Mouse (Mus musculus) limb, embryonic 14.5 days (tissue): Measurements from ENCODE around the gene Ngef. TPM values are rescaled to one million over a fixed set of nuclear protein-coding genes. Genes with fewer than 3 reads are reported as not detected.
A peak's percentile ranks its signal among the peaks of the same experiment; 100 is the strongest.

ENCODE experiments used
- ATAC-seq: fragments of 200-750 bp; cut with Nextera tagmentation; 2 replicates; pipeline ENCODE4 v1.8.0; 2017; ENCODE audit warnings: low read depth, moderate number of reproducible peaks, moderate TSS enrichment; ENCODE audit not compliant: low FRiP score
- DNase-seq: peaks from one replicate; pipeline ENCODE4 v3.0.0-alpha.2; 2015; ENCODE audit warnings: low spot score
- H3K27ac ChIP-seq: fragments of 300-500 bp; sonication (generic); replicated peaks from 2 replicates; pipeline ENCODE4 v1.5.1; 2014; ENCODE audit warnings: low read depth, mild to moderate bottlenecking, low read length, moderate library complexity, mixed read lengths
- H3K27me3 ChIP-seq: fragments of 300-500 bp; sonication (generic); 2 replicates; pipeline ENCODE4 v1.6.1; 2014; ENCODE audit warnings: low read length, mixed read lengths; ENCODE audit not compliant: control insufficient read depth, insufficient read depth
- H3K36me3 ChIP-seq: fragments of 300-500 bp; sonication (generic); 2 replicates; pipeline ENCODE4 v1.6.1; 2014; ENCODE audit warnings: mild to moderate bottlenecking, low read length, moderate library complexity, mixed read lengths; ENCODE audit not compliant: control insufficient read depth, insufficient read depth
- H3K4me1 ChIP-seq: fragments of 300-500 bp; sonication (generic); 2 replicates; pipeline ENCODE4 v1.6.1; 2014; ENCODE audit warnings: antibody characterized with exemption, low read length, mixed read lengths; ENCODE audit not compliant: control insufficient read depth, insufficient read depth
- H3K4me2 ChIP-seq: fragments of 300-500 bp; sonication (generic); replicated peaks from 2 replicates; pipeline ENCODE4 v1.6.1; 2014; ENCODE audit warnings: low read depth, mild to moderate bottlenecking, low read length, moderate library complexity; ENCODE audit not compliant: severe bottlenecking
- H3K4me3 ChIP-seq: fragments of 300-500 bp; sonication (generic); replicated peaks from 2 replicates; pipeline ENCODE4 v1.5.1; 2014; ENCODE audit warnings: low read length
- H3K9ac ChIP-seq: fragments of 300-500 bp; sonication (generic); 2 replicates; pipeline ENCODE4 v1.6.1; 2014; ENCODE audit warnings: mild to moderate bottlenecking, low read depth, low read length, moderate library complexity; ENCODE audit not compliant: severe bottlenecking
- H3K9me3 ChIP-seq: fragments of 300-500 bp; sonication (generic); 2 replicates; pipeline ENCODE4 v1.6.1; 2016; ENCODE audit warnings: low read length; ENCODE audit not compliant: control insufficient read depth
- POLR2A ChIP-seq: fragments of 200-500 bp; IDR thresholded peaks from 2 replicates; pipeline ENCODE4 v1.8.0; 2012; ENCODE audit warnings: inconsistent platforms, mild to moderate bottlenecking, moderate library complexity, borderline replicate concordance; ENCODE audit not compliant: insufficient read depth, insufficient read length; ENCODE audit errors: extremely low read depth
- WGBS: fragments of 180-500 bp; shearing (Covaris S2); extraction: QIAGEN DNeasy Blood & Tissue Kit; methylation state at CpG from one replicate; pipeline ENCODE4 v1.1.7; 2014; 5-methylcytosine and 5-hydroxymethylcytosine counted together
- polyA plus RNA-seq, 2 experiments: library from polyadenylated mRNA; depleted of rRNA in 1 of 2; stranded (reverse) in 1 of 2; unstranded in 1 of 2; fragments of >200 nt; fragmentation: Nextera tagmentation in 1 of 2; extraction: Ambion mirVana in 1 of 2; gene quantifications; 2 replicates each; pipeline versions ENCODE4 v1.2.1 to v1.2.3; 2012 to 2014

Ngef gene
- polyA plus RNA-seq (2012; rRNA removed), result 1.8 and 1.9 TPM in 2 replicates
- 1.0 and 1.3 TPM in 2 replicates for polyA plus RNA-seq (2014; fragmentation: Nextera tagmentation; extraction: Ambion mirVana)

DNA sequence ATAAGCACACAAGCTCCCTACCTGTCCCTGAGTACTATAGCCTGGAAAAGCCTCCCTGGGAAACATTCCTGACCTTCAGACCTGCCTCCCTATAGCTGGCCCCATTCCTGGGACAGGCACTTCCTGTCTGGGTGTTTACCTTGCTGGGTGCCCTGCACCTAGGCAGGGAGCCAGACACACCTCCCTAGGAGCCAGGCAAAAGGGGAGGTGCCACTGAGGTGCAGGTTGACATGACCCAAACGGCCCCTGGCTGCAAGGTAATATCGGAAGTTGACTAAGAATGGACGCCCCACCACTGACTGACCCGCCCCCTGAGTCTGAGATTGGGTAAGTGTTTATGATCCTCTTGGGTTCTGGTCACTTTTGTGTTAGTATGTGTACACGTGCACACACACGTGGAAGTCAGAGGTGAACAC, at the start of gene Ngef:
Gene Ngef (minus strand): TSS at position 71 of the 416 bp plus-strand sequence.
- peaks cover 9% of the 10 kb centered on the region for H3K4me1 ChIP-seq
- no peak within 1 kb of the TSS for H3K4me2 ChIP-seq
- DNase-seq (no peak), ATAC-seq (no peak)
- WGBS, result 62% methylated on average over 6 of the region's 6 CpGs
- H3K4me3 ChIP-seq, result no peak within 1 kb of the TSS
- no peak within 1 kb of the TSS for H3K9ac ChIP-seq
- H3K36me3 ChIP-seq, result no peaks in the 10 kb centered on the region
- H3K9me3 ChIP-seq, result no peaks in the 10 kb centered on the region
- no peak for TF ChIP-seq POLR2A
- no peak within 1 kb of the TSS for H3K27ac ChIP-seq
- H3K27me3 ChIP-seq, result no peaks in the 10 kb centered on the region

DNA sequence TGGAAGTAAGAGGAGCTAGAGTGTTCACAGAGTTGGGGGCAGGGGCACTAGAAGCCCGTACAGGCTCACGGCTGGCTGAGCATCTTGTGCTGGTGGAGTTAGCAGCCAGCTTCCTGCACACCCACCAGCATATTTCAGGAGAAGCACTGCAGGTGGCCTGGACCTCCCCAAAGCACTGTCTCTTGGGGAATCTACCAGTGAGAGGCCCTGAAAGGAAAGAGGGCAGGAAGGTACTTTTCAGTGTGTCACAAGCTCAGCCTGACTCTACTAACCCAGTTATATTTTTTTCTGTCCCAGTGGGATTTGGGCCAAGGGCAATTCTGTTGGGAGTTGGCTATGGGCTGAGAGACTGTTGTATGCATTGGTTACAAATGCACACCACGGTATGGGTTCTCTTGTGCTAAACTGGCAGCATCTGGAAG, 48.2 kb upstream of the Ngef start:
- no peak for DNase-seq
- Histone ChIP-seq H3K9me3 (no peaks in the 10 kb centered on the region), H3K27me3 (no peaks in the 10 kb centered on the region), H3K27ac (no peak overlapping the region), H3K9ac (no peak overlapping the region), H3K4me1 (no peaks in the 10 kb centered on the region), H3K36me3 (no peaks in the 10 kb centered on the region), H3K4me3 (no peak overlapping the region), H3K4me2 (no peak overlapping the region)
- no peak for TF ChIP-seq POLR2A
- no peak for ATAC-seq
- WGBS, result 64% methylated on average over 3 of the region's 3 CpGs

DNA sequence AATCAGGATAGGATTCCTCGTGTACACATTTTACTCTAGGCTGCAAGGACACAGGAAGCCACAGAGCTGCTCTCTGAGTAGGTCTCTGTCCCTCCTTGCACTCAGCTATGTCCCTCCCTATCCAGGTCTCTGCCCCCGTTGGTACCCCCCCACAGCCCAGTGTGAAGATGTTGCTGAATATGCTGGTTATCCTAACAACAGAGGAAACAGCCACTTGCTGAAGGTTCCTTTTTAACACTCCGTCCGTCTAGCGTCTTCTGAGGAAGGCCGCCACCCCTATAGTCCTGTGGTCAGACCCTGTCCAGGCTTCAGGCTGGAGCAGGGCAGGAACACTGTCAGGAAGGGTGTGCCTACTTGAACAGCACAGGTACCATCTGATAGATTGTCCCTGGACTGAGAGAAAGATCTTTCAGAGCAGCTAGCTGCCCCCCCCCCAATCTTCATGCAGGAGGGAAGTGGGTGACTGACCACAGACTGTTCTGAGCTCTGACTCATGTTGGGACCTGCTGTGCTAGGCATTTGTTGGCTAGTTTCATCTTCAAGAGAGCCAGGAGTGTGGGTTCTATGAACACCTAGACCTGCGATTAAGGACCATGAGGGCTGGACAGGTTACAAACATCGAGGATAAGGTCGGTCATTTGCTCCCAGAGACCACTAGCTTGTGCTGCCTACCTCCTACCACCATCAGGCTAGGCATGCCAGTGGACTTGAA, 47.6 kb upstream of the Ngef start:
- H3K9ac ChIP-seq, result no peak overlapping the region
- no peak overlapping the region for H3K4me3 ChIP-seq
- H3K36me3 ChIP-seq, result no peaks in the 10 kb centered on the region
- no peaks in the 10 kb centered on the region for H3K9me3 ChIP-seq
- ATAC-seq, result no peak
- 84% methylated on average over 9 of the region's 9 CpGs for WGBS
- H3K4me2 ChIP-seq, result no peak overlapping the region; the same call in 1 of the 2 replicates
- no peaks in the 10 kb centered on the region for H3K4me1 ChIP-seq
- no peak for DNase-seq
- TF ChIP-seq POLR2A, result no peak
- no peaks in the 10 kb centered on the region for H3K27me3 ChIP-seq
- no peak overlapping the region for H3K27ac ChIP-seq

DNA sequence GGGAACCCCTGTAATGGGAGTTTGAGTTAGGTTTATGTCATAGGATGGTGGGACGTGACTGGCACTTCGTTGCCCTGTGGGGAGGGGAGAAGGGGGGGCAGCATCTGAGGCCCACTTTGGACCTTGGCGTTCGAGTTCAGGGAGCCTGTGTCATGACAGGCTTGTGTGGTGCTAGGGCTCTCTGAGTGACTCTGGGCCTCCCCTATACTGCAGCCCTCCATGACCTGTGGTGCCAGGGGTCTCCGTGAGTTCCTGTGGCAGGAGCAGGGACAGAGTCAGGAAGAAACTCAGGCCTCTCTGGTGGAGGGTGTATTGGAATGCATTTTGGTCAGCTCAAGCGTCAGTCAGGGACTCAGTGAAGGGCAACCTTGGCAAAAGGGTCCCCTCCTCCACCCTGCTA, 47.0 kb upstream of the Ngef start:
- ATAC-seq, result no peak
- Histone ChIP-seq H3K4me3 (peak overlapping the region; percentile 1; the same call in 1 of the 2 replicates), H3K27ac (0 out of 2 replicates have a peak overlapping the region, but pooled peaks have one; percentile 46), H3K9ac (peak overlapping the region; percentile 12; the same call in 1 of the 2 replicates), H3K4me2 (no peak overlapping the region; the same call in 1 of the 2 replicates), H3K36me3 (no peaks in the 10 kb centered on the region), H3K9me3 (no peaks in the 10 kb centered on the region), H3K27me3 (no peaks in the 10 kb centered on the region), H3K4me1 (no peaks in the 10 kb centered on the region)
- TF ChIP-seq POLR2A, result no peak
- no peak for DNase-seq
- 75% methylated on average over 6 of the region's 6 CpGs for WGBS

DNA sequence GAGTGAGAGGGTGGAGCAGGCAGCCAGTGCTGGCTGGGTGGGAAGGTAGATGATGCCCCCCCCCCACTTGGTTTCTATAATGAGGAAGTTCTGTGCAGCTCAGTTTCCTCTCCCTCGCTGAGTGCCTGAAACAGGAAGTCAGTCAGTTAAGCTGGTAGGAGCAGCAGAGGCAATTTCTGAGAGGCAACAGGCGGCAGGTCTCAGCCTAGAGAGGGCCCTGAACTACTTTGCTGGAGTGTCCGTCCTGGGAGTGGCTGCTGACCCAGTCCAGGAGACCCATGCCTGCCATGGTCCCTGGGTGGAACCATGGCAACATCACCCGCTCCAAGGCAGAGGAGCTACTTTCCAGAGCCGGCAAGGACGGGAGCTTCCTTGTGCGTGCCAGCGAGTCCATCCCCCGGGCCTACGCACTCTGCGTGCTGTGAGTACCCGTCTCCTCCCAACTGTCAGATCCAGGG, 46.6 kb upstream of the Ngef start, which contains the start of gene Inpp5d:
Gene Inpp5d (plus strand): TSS at position 102 of the 458 bp plus-strand sequence.
- H3K27me3 ChIP-seq, result no peaks in the 10 kb centered on the region
- 71% methylated on average over 12 of the region's 12 CpGs for WGBS
- H3K4me3 ChIP-seq, result peak within 1 kb of the TSS; percentile 1; the same call in 1 of the 2 replicates
- no peaks in the 10 kb centered on the region for H3K4me1 ChIP-seq
- H3K9ac ChIP-seq, result peak within 1 kb of the TSS; percentile 12; the same call in 1 of the 2 replicates
- DNase-seq (no peak), ATAC-seq (no peak)
- H3K9me3 ChIP-seq, result no peaks in the 10 kb centered on the region
- no peaks in the 10 kb centered on the region for H3K36me3 ChIP-seq
- TF ChIP-seq POLR2A, result no peak
- H3K4me2 ChIP-seq, result no peak within 1 kb of the TSS; the same call in 1 of the 2 replicates
- peak within 1 kb of the TSS; percentile 46; the same call in 1 of the 2 replicates for H3K27ac ChIP-seq
